Mouse (Mus musculus) lung, adult 2 months (tissue): ENCODE measurements at regions not wholly inside any gene's neighbourhood (a gene's known extent, or its start where the extent isn't known, plus 50 kb on each side); places are given as distances from the start of the nearest gene placed in this dataset.

ENCODE experiments used
- CTCF ChIP-seq: fragments of 200-500 bp; IDR thresholded peaks from 2 replicates; pipeline ENCODE4 v1.5.1; 2011; ENCODE audit warnings: mild to moderate bottlenecking, low read length, control low read depth; ENCODE audit not compliant: insufficient read depth
- POLR2A ChIP-seq: fragments of 200-500 bp; IDR thresholded peaks from 2 replicates; pipeline ENCODE4 v1.6.1; 2011; ENCODE audit warnings: low read depth, mild to moderate bottlenecking, control low read depth, low read length, borderline replicate concordance; ENCODE audit errors: extremely low read depth

DNA sequence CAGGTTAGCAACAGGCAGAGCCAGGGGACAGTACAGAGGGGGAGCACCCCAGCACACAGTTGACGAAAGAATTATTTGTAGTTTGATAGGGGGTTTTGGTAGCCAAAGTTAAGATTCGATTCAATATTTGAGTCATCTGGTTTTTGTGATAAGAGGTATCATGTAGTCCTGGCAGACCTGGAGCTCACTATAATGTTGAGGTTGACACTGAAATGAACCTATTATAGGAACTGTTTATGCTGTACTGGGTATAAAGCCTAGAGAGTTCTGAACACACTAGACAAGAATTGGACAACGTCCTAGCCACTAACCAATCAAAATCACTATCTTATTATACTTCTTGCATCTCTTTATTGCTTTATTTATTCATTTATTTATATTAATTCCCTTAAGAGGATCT lies 284.4 kb upstream of the Thbs1 start:
- TF ChIP-seq CTCF (no peak), POLR2A (no peak)
